Mouse (Mus musculus): Measurements from ENCODE around the gene Vmn1r213. TPM values are rescaled to one million over a fixed set of nuclear protein-coding genes. Genes with fewer than 3 reads are reported as not detected.

Gene Vmn1r213
- polyA plus RNA-seq, 1 experiment from 2014 or later = not detected

Other genes with a start within 250 kb of the Vmn1r213 start
- gene Vmn1r208, start 230.3 kb upstream of the Vmn1r213 start, polyA plus RNA-seq (2015; fragmentation: Nextera tagmentation; extraction: Ambion mirVana) = not detected in 2 replicates
- not detected in 2 replicates for gene Vmn1r209, start 198.0 kb upstream of the Vmn1r213 start, polyA plus RNA-seq (2015; fragmentation: Nextera tagmentation; extraction: Ambion mirVana)
- not detected in 2 replicates for gene Vmn1r210, start 176.3 kb upstream of the Vmn1r213 start, polyA plus RNA-seq (2015; fragmentation: Nextera tagmentation; extraction: Ambion mirVana)
- not detected in 2 replicates for gene Vmn1r211, start 150.1 kb upstream of the Vmn1r213 start, polyA plus RNA-seq (2015; fragmentation: Nextera tagmentation; extraction: Ambion mirVana)
- not detected in 2 replicates for gene Vmn1r212, start 123.5 kb upstream of the Vmn1r213 start, polyA plus RNA-seq (2015; fragmentation: Nextera tagmentation; extraction: Ambion mirVana)
- not detected in 2 replicates for gene Vmn1r214, start 22.8 kb downstream of the Vmn1r213 start, polyA plus RNA-seq (2015; fragmentation: Nextera tagmentation; extraction: Ambion mirVana)
- not detected in 2 replicates for gene Vmn1r215, start 60.4 kb downstream of the Vmn1r213 start, polyA plus RNA-seq (2015; fragmentation: Nextera tagmentation; extraction: Ambion mirVana)
- not detected in 2 replicates for gene Vmn1r217, start 110.6 kb downstream of the Vmn1r213 start, polyA plus RNA-seq (2015; fragmentation: Nextera tagmentation; extraction: Ambion mirVana)
- gene Vmn1r218, start 125.5 kb downstream of the Vmn1r213 start, polyA plus RNA-seq (2015; fragmentation: Nextera tagmentation; extraction: Ambion mirVana) = not detected in 2 replicates
- gene Vmn1r219, start 151.7 kb downstream of the Vmn1r213 start, polyA plus RNA-seq (2015; fragmentation: Nextera tagmentation; extraction: Ambion mirVana) = 0.01 TPM in 1 of 2 replicates, not detected in the other
- not detected in 2 replicates for gene Vmn1r220, start 180.3 kb downstream of the Vmn1r213 start, polyA plus RNA-seq (2015; fragmentation: Nextera tagmentation; extraction: Ambion mirVana)
- not detected in 2 replicates for gene Vmn1r221, start 206.5 kb downstream of the Vmn1r213 start, polyA plus RNA-seq (2015; fragmentation: Nextera tagmentation; extraction: Ambion mirVana)
- gene Vmn1r222, start 228.3 kb downstream of the Vmn1r213 start, polyA plus RNA-seq (2015; fragmentation: Nextera tagmentation; extraction: Ambion mirVana) = not detected in 2 replicates
- not detected in 2 replicates for gene Vmn1r223, start 239.5 kb downstream of the Vmn1r213 start, polyA plus RNA-seq (2015; fragmentation: Nextera tagmentation; extraction: Ambion mirVana)

Measured in intestine, embryonic 16.5 days (tissue).